Mouse (Mus musculus) MEL (cell line): ENCODE results near the gene Eif4e2.

Experiments used
- CTCF ChIP-seq, 3 experiments: IDR thresholded peaks in 2 of 3; conservative IDR thresholded peaks in 1 of 3; 2 replicates each; pipeline ENCODE4 v1.5.1; 2011 to 2012; ENCODE audit warnings: low read length in 3 of 3, low read depth in 2 of 3, mild to moderate bottlenecking in 2 of 3, improper control_type of control experiment in 1 of 3, inconsistent platforms in 1 of 3, mixed read lengths in 1 of 3, moderate library complexity in 1 of 3; ENCODE audit not compliant: control insufficient read depth in 1 of 3, insufficient read depth in 1 of 3, poor library complexity in 1 of 3, severe bottlenecking in 1 of 3
- GATA1 ChIP-seq: IDR thresholded peaks from 2 replicates; pipeline ENCODE4 v1.6.1; 2011; ENCODE audit warnings: low read depth, low read length, improper control_type of control experiment
- HCFC1 ChIP-seq: IDR thresholded peaks from 2 replicates; pipeline ENCODE4 v1.6.1; 2012; ENCODE audit warnings: low read depth, mild to moderate bottlenecking, inconsistent platforms, low read length, improper control_type of control experiment, moderate library complexity
- MYC ChIP-seq: IDR thresholded peaks from 2 replicates; pipeline ENCODE4 v1.6.1; 2011; ENCODE audit warnings: low read depth, mild to moderate bottlenecking, low read length, improper control_type of control experiment, moderate library complexity
- NELFE ChIP-seq: IDR thresholded peaks from 2 replicates; pipeline ENCODE4 v1.6.1; 2011; ENCODE audit warnings: low read depth, low read length, improper control_type of control experiment
- POLR2A ChIP-seq, 2 experiments: IDR thresholded peaks; 2 replicates each; pipeline ENCODE4 v1.6.1; 2011 to 2012; ENCODE audit warnings: low read length in 2 of 2, mild to moderate bottlenecking in 2 of 2, control low read depth in 1 of 2, improper control_type of control experiment in 1 of 2, low read depth in 1 of 2, moderate library complexity in 1 of 2; ENCODE audit not compliant: control insufficient read depth in 1 of 2, insufficient read depth in 1 of 2, poor library complexity in 1 of 2
- POLR2AphosphoS2 ChIP-seq: IDR thresholded peaks from 2 replicates; pipeline ENCODE4 v1.6.1; 2011; ENCODE audit warnings: low read length, improper control_type of control experiment
- POLR2AphosphoS5 ChIP-seq: IDR thresholded peaks from 2 replicates; pipeline ENCODE4 v1.6.1; 2012; ENCODE audit warnings: low read depth, borderline replicate concordance, mild to moderate bottlenecking, inconsistent platforms, low read length, moderate library complexity, mixed read lengths
- TCF12 ChIP-seq: IDR thresholded peaks from 2 replicates; pipeline ENCODE4 v1.6.1; 2014; ENCODE audit warnings: low read depth, mild to moderate bottlenecking, inconsistent platforms, low read length, improper control_type of control experiment, moderate library complexity
- USF1 ChIP-seq: IDR thresholded peaks from 2 replicates; pipeline ENCODE4 v1.6.1; 2014; ENCODE audit warnings: low read depth, mild to moderate bottlenecking, inconsistent platforms, low read length, improper control_type of control experiment, moderate library complexity
- ZKSCAN1 ChIP-seq: IDR thresholded peaks from 2 replicates; pipeline ENCODE4 v1.6.1; 2012; ENCODE audit warnings: low read depth, mild to moderate bottlenecking, inconsistent platforms, low read length, improper control_type of control experiment, moderate library complexity
- ZMIZ1 ChIP-seq: IDR thresholded peaks from 2 replicates; pipeline ENCODE4 v1.6.1; 2012; ENCODE audit warnings: low read depth, mild to moderate bottlenecking, inconsistent platforms, low read length, improper control_type of control experiment, moderate library complexity

DNA sequence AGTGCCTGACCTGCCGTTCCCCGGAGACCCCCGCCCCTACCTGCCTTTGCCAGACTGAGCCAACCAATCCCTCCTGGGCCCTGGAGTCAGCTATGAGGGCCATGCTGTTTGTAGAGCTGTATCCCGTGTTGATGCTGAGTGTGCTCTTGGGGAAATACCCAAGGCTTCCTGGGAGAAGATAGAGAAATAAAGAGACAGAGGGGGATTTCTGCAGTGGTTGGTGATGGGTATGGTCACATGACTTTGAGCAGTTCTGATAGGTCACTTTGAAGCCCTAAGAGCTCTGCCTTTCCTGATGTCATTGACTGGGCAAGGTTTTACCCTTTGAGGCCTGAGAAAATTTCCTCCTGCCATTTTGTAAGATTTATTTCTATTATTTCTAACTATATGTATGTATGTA lies 2.3 kb upstream of the Eif4e2 start:
- TF ChIP-seq CTCF (IDR thresholded peaks at IDR 0.05 in 2 of 3, conservative IDR thresholded peaks at IDR 0.05 in 1 of 3; ENCODE audit: control insufficient read depth in 1 of 3, insufficient read depth in 1 of 3, low read depth in 2 of 3, low read length in 3 of 3, poor library complexity in 1 of 3, severe bottlenecking in 1 of 3), result no peak
- TF ChIP-seq MYC, result no peak
- TF ChIP-seq POLR2A (IDR thresholded peaks at IDR 0.05; ENCODE audit: control insufficient read depth in 1 of 2, insufficient read depth in 1 of 2, low read depth in 1 of 2, low read length in 2 of 2, poor library complexity in 1 of 2), result no peak
- TF ChIP-seq POLR2AphosphoS2, result no peak
- TF ChIP-seq NELFE, result no peak
- no peak for TF ChIP-seq GATA1
- no peak for TF ChIP-seq HCFC1
- no peak for TF ChIP-seq ZMIZ1
- TF ChIP-seq ZKSCAN1, result no peak
- TF ChIP-seq USF1, result peak; percentile 15; the same call in 1 of the 2 replicates
- no peak for TF ChIP-seq TCF12
- no peak for TF ChIP-seq POLR2AphosphoS5
